Mouse (Mus musculus) Muller cell, postnatal 12 days (primary cell): ENCODE measurements at regions not wholly inside any gene's neighbourhood (a gene's known extent, or its start where the extent isn't known, plus 50 kb on each side); places are given as distances from the start of the nearest gene placed in this dataset.

Experiments
- DNase-seq: peaks from one replicate; pipeline ENCODE4 v3.0.0-alpha.2; 2015; ENCODE audit errors: inconsistent ontology term

- peak; percentile 79 for DNase-seq
Measured at GRCm38 (mm10) chr8:7831948-7832347, 829.1 kb downstream of the Efnb2 start.

GRCm38 (mm10) chr8:7827811-7828210, 833.2 kb downstream of the Efnb2 start:
- peak; percentile 90 for DNase-seq

GRCm38 (mm10) chr8:7808395-7808794, 852.6 kb downstream of the Efnb2 start:
- DNase-seq = no peak

GRCm38 (mm10) chr8:7799221-7799620, 861.8 kb downstream of the Efnb2 start:
- DNase-seq = no peak

- DNase-seq = no peak
Measured at GRCm38 (mm10) chr8:7796156-7796555, 864.9 kb downstream of the Efnb2 start.

GRCm38 (mm10) chr8:7763820-7764219, 897.2 kb downstream of the Efnb2 start:
- no peak for DNase-seq

GRCm38 (mm10) chr8:7760987-7761386, 900.1 kb downstream of the Efnb2 start:
- no peak for DNase-seq

- DNase-seq = peak; percentile 92
Measured at GRCm38 (mm10) chr8:7732726-7733125, 928.3 kb downstream of the Efnb2 start.

- DNase-seq = no peak
Measured at GRCm38 (mm10) chr8:7721880-7722279, 939.2 kb downstream of the Efnb2 start.

- no peak for DNase-seq
Measured at GRCm38 (mm10) chr8:7718898-7719696, 941.9 kb downstream of the Efnb2 start.

GRCm38 (mm10) chr8:7710764-7711163, 950.3 kb downstream of the Efnb2 start:
- peak; percentile 53 for DNase-seq

GRCm38 (mm10) chr8:7709406-7709805, 951.6 kb downstream of the Efnb2 start:
- DNase-seq = peak; percentile 72

- no peak for DNase-seq
Measured at GRCm38 (mm10) chr8:7691355-7691996, 969.6 kb downstream of the Efnb2 start.

GRCm38 (mm10) chr8:7653804-7654203, 1007.2 kb downstream of the Efnb2 start:
- DNase-seq = peak; percentile 76
